Mouse (Mus musculus) liver, embryonic 15.5 days (tissue): Measurements from ENCODE around the gene Nt5dc1. TPM values are rescaled to one million over a fixed set of nuclear protein-coding genes. Genes with fewer than 3 reads are reported as not detected.
"Not testable (repeated sequence)": the region's sequence is repeated elsewhere in the genome, so short reads cannot be mapped to it uniquely, and the experiment has no call there.

Experiments
- ATAC-seq: fragments of 200-750 bp; cut with Nextera tagmentation; 2 replicates; pipeline ENCODE4 v1.8.0; 2017; ENCODE audit warnings: moderate number of reproducible peaks, mild to moderate bottlenecking, moderate library complexity; ENCODE audit not compliant: insufficient read depth
- H3K27ac ChIP-seq: fragments of 300-500 bp; sonication (generic); replicated peaks from 2 replicates; pipeline ENCODE4 v1.5.1; 2015; ENCODE audit warnings: mild to moderate bottlenecking, inconsistent platforms
- H3K27me3 ChIP-seq: fragments of 300-500 bp; sonication (generic); 2 replicates; pipeline ENCODE4 v1.6.1; 2015; ENCODE audit warnings: mild to moderate bottlenecking, inconsistent platforms
- H3K36me3 ChIP-seq: fragments of 300-500 bp; sonication (generic); replicated peaks from 2 replicates; pipeline ENCODE4 v1.6.1; 2015; ENCODE audit warnings: moderate library complexity, mild to moderate bottlenecking, inconsistent platforms
- H3K4me1 ChIP-seq: fragments of 300-500 bp; sonication (generic); replicated peaks from 2 replicates; pipeline ENCODE4 v1.6.1; 2015; ENCODE audit warnings: inconsistent platforms
- H3K4me2 ChIP-seq: fragments of 300-500 bp; sonication (generic); 2 replicates; pipeline ENCODE4 v1.6.1; 2015; ENCODE audit warnings: moderate library complexity, mild to moderate bottlenecking, inconsistent platforms
- H3K4me3 ChIP-seq: fragments of 300-500 bp; sonication (generic); replicated peaks from 2 replicates; pipeline ENCODE4 v1.5.1; 2015; ENCODE audit warnings: mild to moderate bottlenecking, inconsistent platforms
- H3K9ac ChIP-seq: fragments of 300-500 bp; sonication (generic); 2 replicates; pipeline ENCODE4 v1.6.1; 2015; ENCODE audit warnings: moderate library complexity, mild to moderate bottlenecking, inconsistent platforms
- H3K9me3 ChIP-seq: fragments of 300-500 bp; sonication (generic); replicated peaks from 2 replicates; pipeline ENCODE4 v1.6.1; 2016; ENCODE audit warnings: inconsistent platforms
- WGBS: fragments of 180-500 bp; shearing (Covaris S2); methylation state at CpG from one replicate; pipeline ENCODE4 v1.1.7; 2015; ENCODE audit warnings: mixed read lengths; ENCODE audit not compliant: insufficient replicate concordance; 5-methylcytosine and 5-hydroxymethylcytosine counted together
- polyA plus RNA-seq: library from polyadenylated mRNA; unstranded; fragments of >200 nt; fragmentation: Nextera tagmentation; extraction: Ambion mirVana; gene quantifications from 2 replicates; pipeline ENCODE4 v1.2.1, GENCODE M21; 2015

The Nt5dc1 gene
- 7.2 and 7.4 TPM in 2 replicates for polyA plus RNA-seq

GRCm38 (mm10) chr10:34418204-34418756, at the start of gene Nt5dc1:
Gene Nt5dc1, minus strand, starts transcription at chr10:34418552.
- H3K9me3 ChIP-seq: no peaks in the 10 kb centered on the region
- H3K27me3 ChIP-seq: no peaks in the 10 kb centered on the region
- ATAC-seq: peak; percentile 97
- peak within 1 kb of the TSS; percentile 88 for H3K27ac ChIP-seq
- H3K4me1 ChIP-seq: peaks cover 37% of the 10 kb centered on the region
- peak within 1 kb of the TSS; percentile 82 for H3K4me2 ChIP-seq
- H3K36me3 ChIP-seq: no peaks in the 10 kb centered on the region
- peak within 1 kb of the TSS; percentile 80 for H3K4me3 ChIP-seq
- H3K9ac ChIP-seq: peak within 1 kb of the TSS; percentile 77
- under 1% methylated on average over 49 of the region's 49 CpGs for WGBS

- H3K27ac ChIP-seq: no peak overlapping the region
- no peaks in the 10 kb centered on the region for H3K27me3 ChIP-seq
- 57% methylated on average over 4 of the region's 4 CpGs for WGBS
- H3K36me3 ChIP-seq: no peaks in the 10 kb centered on the region
- ATAC-seq: no peak
- no peaks in the 10 kb centered on the region for H3K9me3 ChIP-seq
- H3K4me3 ChIP-seq: no peak overlapping the region
- H3K9ac ChIP-seq: no peak overlapping the region
- H3K4me2 ChIP-seq: no peak overlapping the region
- no peaks in the 10 kb centered on the region for H3K4me1 ChIP-seq
These were observed 46.0 kb upstream of the Nt5dc1 start for GRCm38 (mm10) chr10:34464321-34464720.

- Histone ChIP-seq H3K4me3 (no peak overlapping the region), H3K4me2 (no peak overlapping the region), H3K27ac (no peak overlapping the region), H3K9ac (no peak overlapping the region), H3K9me3 (no peaks in the 10 kb centered on the region), H3K27me3 (no peaks in the 10 kb centered on the region), H3K36me3 (no peaks in the 10 kb centered on the region), H3K4me1 (no peaks in the 10 kb centered on the region)
- ATAC-seq: no peak
- 49% methylated on average over 4 of the region's 4 CpGs for WGBS
These were observed 43.1 kb upstream of the Nt5dc1 start for GRCm38 (mm10) chr10:34461451-34461850.

- Histone ChIP-seq H3K4me1 (no peaks in the 10 kb centered on the region), H3K9me3 (no peaks in the 10 kb centered on the region), H3K36me3 (no peaks in the 10 kb centered on the region), H3K4me3 (no peak overlapping the region), H3K27me3 (no peaks in the 10 kb centered on the region), H3K27ac (no peak overlapping the region), H3K4me2 (no peak overlapping the region), H3K9ac (no peak overlapping the region)
- ATAC-seq: no peak
- WGBS: 53% methylated on average over 1 of the region's 1 CpGs
These were observed 31.1 kb upstream of the Nt5dc1 start for GRCm38 (mm10) chr10:34449469-34449868.

- 85% methylated on average over 6 of the region's 14 CpGs for WGBS
- H3K9me3 ChIP-seq, H3K4me2 ChIP-seq, ATAC-seq, H3K36me3 ChIP-seq, H3K4me1 ChIP-seq, H3K9ac ChIP-seq, H3K27me3 ChIP-seq, H3K4me3 ChIP-seq, H3K27ac ChIP-seq: not testable (repeated sequence)
These were observed 15.8 kb upstream of the Nt5dc1 start for GRCm38 (mm10) chr10:34434191-34434590.

- H3K27me3 ChIP-seq: no peaks in the 10 kb centered on the region
- no peaks in the 10 kb centered on the region for H3K9me3 ChIP-seq
- H3K27ac ChIP-seq: no peak overlapping the region
- no peak overlapping the region for H3K4me2 ChIP-seq
- H3K9ac ChIP-seq: no peak overlapping the region
- no peaks in the 10 kb centered on the region for H3K4me1 ChIP-seq
- ATAC-seq: no peak
- H3K36me3 ChIP-seq: no peaks in the 10 kb centered on the region
- no peak overlapping the region for H3K4me3 ChIP-seq
These were observed 13.4 kb upstream of the Nt5dc1 start for GRCm38 (mm10) chr10:34431783-34432182.

- 69% methylated on average over 4 of the region's 4 CpGs for WGBS
- peak; percentile 34 for ATAC-seq
- not testable (repeated sequence) for H3K27me3 ChIP-seq, H3K36me3 ChIP-seq, H3K9me3 ChIP-seq
- H3K9ac ChIP-seq: peak overlapping the region; percentile 77; the same call in 1 of the 2 replicates
- H3K27ac ChIP-seq: peak overlapping the region; percentile 51; the same call in 1 of the 2 replicates
- peak overlapping the region; percentile 82 for H3K4me2 ChIP-seq
- peaks cover 37% of the 10 kb centered on the region for H3K4me1 ChIP-seq
- H3K4me3 ChIP-seq: peak overlapping the region; percentile 80
These were observed 442 bp upstream of the Nt5dc1 start for GRCm38 (mm10) chr10:34418794-34419193.

GRCm38 (mm10) chr10:34399267-34399666, 19.1 kb downstream of the Nt5dc1 start:
- Histone ChIP-seq H3K4me3 (no peak overlapping the region), H3K27ac (no peak overlapping the region), H3K4me2 (no peak overlapping the region), H3K4me1 (no peaks in the 10 kb centered on the region), H3K27me3 (no peaks in the 10 kb centered on the region), H3K9ac (no peak overlapping the region), H3K9me3 (no peaks in the 10 kb centered on the region), H3K36me3 (peaks cover 12% of the 10 kb centered on the region)
- no peak for ATAC-seq

- ATAC-seq: no peak
- H3K4me1 ChIP-seq: no peaks in the 10 kb centered on the region
- 78% methylated on average over 4 of the region's 4 CpGs for whole genome bisulfite sequencing
- H3K9ac ChIP-seq: no peak overlapping the region
- no peaks in the 10 kb centered on the region for H3K27me3 ChIP-seq
- H3K4me3 ChIP-seq: no peak overlapping the region
- no peak overlapping the region for H3K4me2 ChIP-seq
- H3K9me3 ChIP-seq: no peaks in the 10 kb centered on the region
- H3K27ac ChIP-seq: no peak overlapping the region
- peaks cover 5% of the 10 kb centered on the region; the same call in 1 of the 2 replicates for H3K36me3 ChIP-seq
These were observed 21.4 kb downstream of the Nt5dc1 start for GRCm38 (mm10) chr10:34396959-34397358.

GRCm38 (mm10) chr10:34389681-34390080, 28.7 kb downstream of the Nt5dc1 start, which contains the start of gene Col10a1:
Gene Col10a1, plus strand, starts transcription at chr10:34389981.
- Histone ChIP-seq H3K4me3 (no peak within 1 kb of the TSS), H3K36me3 (no peaks in the 10 kb centered on the region), H3K27me3 (no peaks in the 10 kb centered on the region), H3K4me2 (no peak within 1 kb of the TSS), H3K9me3 (no peaks in the 10 kb centered on the region), H3K9ac (no peak within 1 kb of the TSS), H3K4me1 (no peaks in the 10 kb centered on the region), H3K27ac (no peak within 1 kb of the TSS)
- ATAC-seq: no peak
- 67% methylated on average over 8 of the region's 8 CpGs for WGBS

- no peak overlapping the region for H3K4me3 ChIP-seq
- no peak overlapping the region for H3K27ac ChIP-seq
- no peak for ATAC-seq
- H3K9me3 ChIP-seq: no peaks in the 10 kb centered on the region
- no peaks in the 10 kb centered on the region for H3K27me3 ChIP-seq
- 66% methylated on average over 5 of the region's 5 CpGs for whole genome bisulfite sequencing
- no peaks in the 10 kb centered on the region for H3K36me3 ChIP-seq
- no peaks in the 10 kb centered on the region for H3K4me1 ChIP-seq
- no peak overlapping the region for H3K4me2 ChIP-seq
- H3K9ac ChIP-seq: no peak overlapping the region
These were observed 32.7 kb downstream of the Nt5dc1 start for GRCm38 (mm10) chr10:34385636-34386035.

- ATAC-seq: no peak
- no peak overlapping the region for H3K4me2 ChIP-seq
- no peak overlapping the region for H3K4me3 ChIP-seq
- no peaks in the 10 kb centered on the region for H3K4me1 ChIP-seq
- H3K9me3 ChIP-seq: no peaks in the 10 kb centered on the region
- no peak overlapping the region for H3K27ac ChIP-seq
- WGBS: 75% methylated on average over 7 of the region's 7 CpGs
- H3K36me3 ChIP-seq: no peaks in the 10 kb centered on the region
- no peak overlapping the region for H3K9ac ChIP-seq
- H3K27me3 ChIP-seq: no peaks in the 10 kb centered on the region
These were observed 45.0 kb downstream of the Nt5dc1 start for GRCm38 (mm10) chr10:34373332-34373731.
